Mouse (Mus musculus) heart, postnatal 0 days (tissue): ENCODE measurements at regions not wholly inside any gene's neighbourhood (a gene's known extent, or its start where the extent isn't known, plus 50 kb on each side); places are given as distances from the start of the nearest gene placed in this dataset.

Experiments used
- CTCF ChIP-seq: IDR thresholded peaks from 2 replicates; pipeline ENCODE4 v1.5.1; 2016; ENCODE audit warnings: antibody characterized with exemption, control low read depth, low read depth
- EP300 ChIP-seq: IDR thresholded peaks from 2 replicates; pipeline ENCODE4 v1.6.1; 2016; ENCODE audit warnings: antibody characterized with exemption, low read depth

- TF ChIP-seq CTCF (no peak), EP300 (no peak)
Observed at GRCm38 (mm10) chr5:40714497-40715128, 959.3 kb upstream of the Hs3st1 start.
